Mouse (Mus musculus) cortical plate, adult 2 months (tissue): ENCODE measurements around the gene Dkk2.

ENCODE experiments used
- CTCF ChIP-seq: fragments of 200-500 bp; IDR thresholded peaks from 2 replicates; pipeline ENCODE4 v1.5.1; 2011; ENCODE audit warnings: mild to moderate bottlenecking, control low read depth, low read length; ENCODE audit not compliant: insufficient read depth; ENCODE audit errors: extremely low read depth
- POLR2A ChIP-seq: fragments of 200-500 bp; IDR thresholded peaks from 2 replicates; pipeline ENCODE4 v1.6.1; 2011; ENCODE audit warnings: mild to moderate bottlenecking, low read length, control low read depth; ENCODE audit not compliant: insufficient read depth; ENCODE audit errors: extremely low read depth

- TF ChIP-seq POLR2A (no peak), CTCF (no peak)
Measured at GRCm38 (mm10) chr3:132211260-132211659, 126.2 kb downstream of the Dkk2 start.
